Mouse (Mus musculus): ENCODE results near the gene Fcna.

The Fcna gene

GRCm38 (mm10) chr2:25627811-25628210 lies at the start of gene Fcna:
Gene Fcna, minus strand, starts transcription at chr2:25628030.
- DNase-seq (ENCODE audit: low spot score), result no peak

- no peak for DNase-seq (ENCODE audit: low spot score)
Observed at GRCm38 (mm10) chr2:25676486-25676885, 48.7 kb upstream of the Fcna start, which contains the start of gene Lcn6. Gene Lcn6, plus strand, starts transcription at chr2:25676786.

- DNase-seq (ENCODE audit: low spot score), result no peak
Observed at GRCm38 (mm10) chr2:25666516-25666915, 38.7 kb upstream of the Fcna start.

- DNase-seq (ENCODE audit: low spot score), result no peak
Observed at GRCm38 (mm10) chr2:25664125-25664524, 36.3 kb upstream of the Fcna start.

- peak; percentile 75 for DNase-seq (ENCODE audit: low spot score)
Observed at GRCm38 (mm10) chr2:25663511-25663910, 35.7 kb upstream of the Fcna start.

- no peak for DNase-seq (ENCODE audit: low spot score)
Observed at GRCm38 (mm10) chr2:25661245-25661970, 33.6 kb upstream of the Fcna start.

- DNase-seq (ENCODE audit: low spot score), result no peak
Observed at GRCm38 (mm10) chr2:25660279-25660678, 32.4 kb upstream of the Fcna start.

GRCm38 (mm10) chr2:25657652-25658051 lies 29.8 kb upstream of the Fcna start, which contains the start of gene Lcn5:
Gene Lcn5, plus strand, starts transcription at chr2:25657952.
- DNase-seq (ENCODE audit: low spot score), result no peak

GRCm38 (mm10) chr2:25657246-25657645 lies 29.4 kb upstream of the Fcna start:
- DNase-seq (ENCODE audit: low spot score), result no peak

- peak; percentile 18 for DNase-seq (ENCODE audit: low spot score)
Observed at GRCm38 (mm10) chr2:25656691-25657090, 28.9 kb upstream of the Fcna start.

GRCm38 (mm10) chr2:25654502-25654901 lies 26.7 kb upstream of the Fcna start:
- peak; percentile 23 for DNase-seq (ENCODE audit: low spot score)

- DNase-seq (ENCODE audit: low spot score), result no peak
Observed at GRCm38 (mm10) chr2:25652902-25653301, 25.1 kb upstream of the Fcna start, which contains the start of gene Lcn8. Gene Lcn8, plus strand, starts transcription at chr2:25653120.

GRCm38 (mm10) chr2:25639890-25640289 lies 12.1 kb upstream of the Fcna start:
- peak; percentile 41 for DNase-seq (ENCODE audit: low spot score)

GRCm38 (mm10) chr2:25634046-25634445 lies 6.2 kb upstream of the Fcna start:
- DNase-seq (ENCODE audit: low spot score), result no peak

GRCm38 (mm10) chr2:25633616-25634015 lies 5.8 kb upstream of the Fcna start:
- no peak for DNase-seq (ENCODE audit: low spot score)

GRCm38 (mm10) chr2:25628738-25629137 lies 908 bp upstream of the Fcna start:
- DNase-seq (ENCODE audit: low spot score), result no peak

- no peak for DNase-seq (ENCODE audit: low spot score)
Observed at GRCm38 (mm10) chr2:25625986-25626385, 1.8 kb downstream of the Fcna start.

- peak; percentile 94 for DNase-seq (ENCODE audit: low spot score)
Observed at GRCm38 (mm10) chr2:25621229-25622200, 6.3 kb downstream of the Fcna start, which contains the start of gene Tmem141. Gene Tmem141, minus strand, starts transcription at chr2:25622005.

- no peak for DNase-seq (ENCODE audit: low spot score)
Observed at GRCm38 (mm10) chr2:25620852-25621228, 7.0 kb downstream of the Fcna start.

- DNase-seq (ENCODE audit: low spot score), result no peak
Observed at GRCm38 (mm10) chr2:25620386-25620785, 7.4 kb downstream of the Fcna start.

- no peak for DNase-seq (ENCODE audit: low spot score)
Observed at GRCm38 (mm10) chr2:25617578-25617977, 10.3 kb downstream of the Fcna start, which contains the start of gene Ccdc183. Gene Ccdc183, minus strand, starts transcription at chr2:25617678.

GRCm38 (mm10) chr2:25616398-25616797 lies 11.4 kb downstream of the Fcna start:
- no peak for DNase-seq (ENCODE audit: low spot score)

- DNase-seq (ENCODE audit: low spot score), result no peak
Observed at GRCm38 (mm10) chr2:25608671-25609070, 19.2 kb downstream of the Fcna start.

All from urinary bladder, postnatal 14 days (tissue).